Mouse (Mus musculus) forebrain, embryonic 13.5 days (tissue): ENCODE measurements around the gene Olfr1224-ps1. TPM values are rescaled to one million over a fixed set of nuclear protein-coding genes. Genes with fewer than 3 reads are reported as not detected.
"Not testable (repeated sequence)": the region's sequence is repeated elsewhere in the genome, so short reads cannot be mapped to it uniquely, and the experiment has no call there.

ENCODE experiments used
- ATAC-seq: fragments of 200-750 bp; cut with Nextera tagmentation; 2 replicates; pipeline ENCODE4 v1.8.0; 2017
- H3K27ac ChIP-seq: fragments of 300-500 bp; sonication (generic); 2 replicates; pipeline ENCODE4 v1.5.1; 2015; ENCODE audit warnings: inconsistent platforms, mild to moderate bottlenecking, moderate library complexity
- H3K27me3 ChIP-seq: fragments of 300-500 bp; sonication (generic); 2 replicates; pipeline ENCODE4 v1.6.1; 2015; ENCODE audit warnings: mild to moderate bottlenecking, inconsistent platforms
- H3K36me3 ChIP-seq: fragments of 300-500 bp; sonication (generic); 2 replicates; pipeline ENCODE4 v1.6.1; 2015; ENCODE audit warnings: mild to moderate bottlenecking, inconsistent platforms; ENCODE audit not compliant: poor library complexity, severe bottlenecking
- H3K4me1 ChIP-seq: fragments of 300-500 bp; sonication (generic); 2 replicates; pipeline ENCODE4 v1.6.1; 2015; ENCODE audit warnings: inconsistent platforms
- H3K4me2 ChIP-seq: fragments of 300-500 bp; sonication (generic); 2 replicates; pipeline ENCODE4 v1.6.1; 2015; ENCODE audit warnings: inconsistent platforms, mild to moderate bottlenecking, moderate library complexity
- H3K4me3 ChIP-seq: fragments of 300-500 bp; sonication (generic); 2 replicates; pipeline ENCODE4 v1.5.1; 2015; ENCODE audit warnings: mild to moderate bottlenecking, inconsistent platforms
- H3K9ac ChIP-seq: fragments of 300-500 bp; sonication (generic); 2 replicates; pipeline ENCODE4 v1.6.1; 2015; ENCODE audit warnings: mild to moderate bottlenecking, inconsistent platforms
- H3K9me3 ChIP-seq: fragments of 300-500 bp; sonication (generic); replicated peaks from 2 replicates; pipeline ENCODE4 v1.6.1; 2016; ENCODE audit warnings: inconsistent platforms
- WGBS: fragments of 180-500 bp; shearing (Covaris S2); methylation state at CpG from one replicate; pipeline ENCODE4 v1.1.7; 2015; 5-methylcytosine and 5-hydroxymethylcytosine counted together
- polyA plus RNA-seq: library from polyadenylated mRNA; unstranded; fragments of >200 nt; fragmentation: Nextera tagmentation; extraction: Ambion mirVana; gene quantifications from 2 replicates; pipeline ENCODE4 v1.2.1, GENCODE M21; 2015

Gene Olfr1224-ps1
- polyA plus RNA-seq, result not detected in 2 replicates

GRCm38 (mm10) chr2:89163991-89164390 lies at the start of gene Olfr1224-ps1:
TSS of gene Olfr1224-ps1 (minus strand) at chr2:89164091.
- H3K27ac ChIP-seq, ATAC-seq, H3K9ac ChIP-seq, H3K4me1 ChIP-seq, H3K4me2 ChIP-seq, H3K36me3 ChIP-seq, H3K27me3 ChIP-seq, H3K4me3 ChIP-seq, H3K9me3 ChIP-seq: not testable (repeated sequence)
- WGBS, result 91% methylated on average over 8 of the region's 8 CpGs

GRCm38 (mm10) chr2:89199948-89200347 lies 36.1 kb upstream of the Olfr1224-ps1 start, which contains the start of gene Olfr1226:
TSS of gene Olfr1226 (minus strand) at chr2:89200048.
- no peak for ATAC-seq
- Histone ChIP-seq H3K4me1 (no peaks in the 10 kb centered on the region), H3K9ac (no peak within 1 kb of the TSS), H3K27ac (no peak within 1 kb of the TSS), H3K9me3 (no peaks in the 10 kb centered on the region), H3K4me2 (no peak within 1 kb of the TSS), H3K36me3 (no peaks in the 10 kb centered on the region), H3K27me3 (no peaks in the 10 kb centered on the region), H3K4me3 (no peak within 1 kb of the TSS)
- WGBS, result 62% methylated on average over 2 of the region's 2 CpGs

GRCm38 (mm10) chr2:89196325-89196982 lies 32.6 kb upstream of the Olfr1224-ps1 start:
- H3K9me3 ChIP-seq, result no peaks in the 10 kb centered on the region
- no peak overlapping the region for H3K4me3 ChIP-seq
- no peak overlapping the region for H3K4me2 ChIP-seq
- WGBS, result 92% methylated on average over 3 of the region's 3 CpGs
- no peak for ATAC-seq
- no peak overlapping the region for H3K27ac ChIP-seq
- no peaks in the 10 kb centered on the region for H3K27me3 ChIP-seq
- no peaks in the 10 kb centered on the region for H3K36me3 ChIP-seq
- no peaks in the 10 kb centered on the region for H3K4me1 ChIP-seq
- H3K9ac ChIP-seq, result no peak overlapping the region

- Histone ChIP-seq H3K9ac (no peak within 1 kb of the TSS), H3K36me3 (no peaks in the 10 kb centered on the region), H3K27me3 (no peaks in the 10 kb centered on the region), H3K4me2 (no peak within 1 kb of the TSS), H3K9me3 (no peaks in the 10 kb centered on the region), H3K4me3 (no peak within 1 kb of the TSS), H3K4me1 (no peaks in the 10 kb centered on the region), H3K27ac (no peak within 1 kb of the TSS)
- WGBS, result 96% methylated on average over 1 of the region's 1 CpGs
- no peak for ATAC-seq
These were observed 10.7 kb upstream of the Olfr1224-ps1 start, which contains the start of gene Olfr1225 for GRCm38 (mm10) chr2:89174569-89174968. TSS of gene Olfr1225 (minus strand) at chr2:89174669.

GRCm38 (mm10) chr2:89164711-89165110 lies 820 bp upstream of the Olfr1224-ps1 start:
- H3K4me3 ChIP-seq, H3K36me3 ChIP-seq, H3K27me3 ChIP-seq, H3K27ac ChIP-seq, H3K4me1 ChIP-seq, ATAC-seq, H3K4me2 ChIP-seq, H3K9ac ChIP-seq, H3K9me3 ChIP-seq: not testable (repeated sequence)
- WGBS, result 94% methylated on average over 4 of the region's 4 CpGs

GRCm38 (mm10) chr2:89151460-89151859 lies 12.4 kb downstream of the Olfr1224-ps1 start, which contains the start of gene Olfr1223:
TSS of gene Olfr1223 (minus strand) at chr2:89151560.
- 84% methylated on average over 1 of the region's 1 CpGs for WGBS
- no peaks in the 10 kb centered on the region for H3K27me3 ChIP-seq
- H3K4me3 ChIP-seq, result no peak within 1 kb of the TSS
- no peaks in the 10 kb centered on the region for H3K9me3 ChIP-seq
- no peak within 1 kb of the TSS for H3K9ac ChIP-seq
- no peak within 1 kb of the TSS for H3K4me2 ChIP-seq
- ATAC-seq, result no peak
- H3K4me1 ChIP-seq, result no peaks in the 10 kb centered on the region
- H3K36me3 ChIP-seq, result no peaks in the 10 kb centered on the region
- H3K27ac ChIP-seq, result no peak within 1 kb of the TSS

- ATAC-seq, result no peak
- no peaks in the 10 kb centered on the region for H3K4me1 ChIP-seq
- no peak within 1 kb of the TSS for H3K9ac ChIP-seq
- 87% methylated on average over 3 of the region's 3 CpGs for WGBS
- no peak within 1 kb of the TSS for H3K4me3 ChIP-seq
- no peaks in the 10 kb centered on the region for H3K9me3 ChIP-seq
- H3K27ac ChIP-seq, result no peak within 1 kb of the TSS
- no peak within 1 kb of the TSS for H3K4me2 ChIP-seq
- H3K36me3 ChIP-seq, result no peaks in the 10 kb centered on the region
- H3K27me3 ChIP-seq, result no peaks in the 10 kb centered on the region
These were observed 30.9 kb downstream of the Olfr1224-ps1 start, which contains the start of gene Olfr1222 for GRCm38 (mm10) chr2:89132954-89133353. TSS of gene Olfr1222 (minus strand) at chr2:89133054.

- no peak for ATAC-seq
- Histone ChIP-seq H3K9ac (no peak within 1 kb of the TSS), H3K27ac (no peak within 1 kb of the TSS), H3K4me2 (no peak within 1 kb of the TSS), H3K27me3 (no peaks in the 10 kb centered on the region), H3K36me3 (no peaks in the 10 kb centered on the region), H3K4me1 (no peaks in the 10 kb centered on the region), H3K9me3 (no peaks in the 10 kb centered on the region), H3K4me3 (no peak within 1 kb of the TSS)
- 91% methylated on average over 2 of the region's 2 CpGs for WGBS
These were observed 46.7 kb downstream of the Olfr1224-ps1 start, which contains the start of gene Olfr1221 for GRCm38 (mm10) chr2:89117183-89117582. TSS of gene Olfr1221 (minus strand) at chr2:89117283.

- no peaks in the 10 kb centered on the region for H3K4me1 ChIP-seq
- no peak within 1 kb of the TSS for H3K4me3 ChIP-seq
- 83% methylated on average over 3 of the region's 3 CpGs for WGBS
- H3K9ac ChIP-seq, result no peak within 1 kb of the TSS
- H3K4me2 ChIP-seq, result no peak within 1 kb of the TSS
- H3K9me3 ChIP-seq, result no peaks in the 10 kb centered on the region
- no peak within 1 kb of the TSS for H3K27ac ChIP-seq
- no peaks in the 10 kb centered on the region for H3K27me3 ChIP-seq
- no peaks in the 10 kb centered on the region for H3K36me3 ChIP-seq
- no peak for ATAC-seq
These were observed 57.2 kb downstream of the Olfr1224-ps1 start, which contains the start of gene Olfr1220 for GRCm38 (mm10) chr2:89106735-89107134. TSS of gene Olfr1220 (minus strand) at chr2:89106835.

- Histone ChIP-seq H3K9ac (no peak overlapping the region), H3K4me1 (no peaks in the 10 kb centered on the region), H3K4me2 (no peak overlapping the region), H3K9me3 (no peaks in the 10 kb centered on the region), H3K36me3 (no peaks in the 10 kb centered on the region), H3K27ac (no peak overlapping the region), H3K4me3 (no peak overlapping the region), H3K27me3 (no peaks in the 10 kb centered on the region)
- ATAC-seq, result no peak
These were observed 58.2 kb downstream of the Olfr1224-ps1 start for GRCm38 (mm10) chr2:89105651-89106050.
